Mouse (Mus musculus) thymus, postnatal 36 days (tissue): Measurements from ENCODE around the gene Olfr1253.

Experiments
- DNase-seq, 2 experiments: peaks; one replicate each; pipeline ENCODE4 v3.0.0; 2022; ENCODE audit warnings: mixed read lengths in 2 of 2

The Olfr1253 gene

GRCm38 (mm10) chr2:89756990-89757389 lies at the start of gene Olfr1253:
Gene Olfr1253 (minus strand): TSS chr2:89757090.
- DNase-seq = no peak

GRCm38 (mm10) chr2:89799583-89799982 lies 42.7 kb upstream of the Olfr1253 start:
- DNase-seq = no peak

GRCm38 (mm10) chr2:89793519-89793918 lies 36.6 kb upstream of the Olfr1253 start, which contains the start of gene Olfr1254:
Gene Olfr1254 (minus strand): TSS chr2:89793619.
- DNase-seq = no peak

GRCm38 (mm10) chr2:89724912-89725311 lies 32.0 kb downstream of the Olfr1253 start, which contains the start of gene Olfr1252:
Gene Olfr1252 (minus strand): TSS chr2:89725012.
- DNase-seq = no peak
